23 mouse cellular contexts compared by ENCODE assay signal in the genomic region with DNA sequence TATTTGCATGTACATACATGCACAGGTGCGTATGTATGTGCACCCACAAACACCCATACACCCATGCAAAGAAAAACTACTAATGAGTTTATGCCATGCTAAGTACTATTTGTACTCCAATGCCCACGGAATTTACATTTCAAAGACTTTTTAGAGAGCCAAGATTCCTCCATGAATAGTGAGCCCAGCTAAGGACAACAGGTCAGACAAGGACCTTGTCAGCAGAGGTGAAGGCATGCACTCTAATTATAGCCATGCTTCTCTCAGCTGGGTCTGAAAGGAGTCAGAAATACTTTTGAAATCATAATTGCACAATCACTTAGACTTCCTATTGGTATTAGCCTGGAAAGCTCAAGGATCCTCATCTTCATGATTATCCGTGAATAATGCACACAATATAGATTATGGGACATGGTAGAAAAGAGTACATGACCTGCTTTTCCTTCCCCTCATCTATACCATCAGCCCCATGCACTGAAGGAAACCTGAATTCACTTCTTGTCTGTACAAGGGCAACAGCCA.
DNase-seq lines count a peak whose midpoint lies in the region; ATAC-seq lines count a peak whose summit lies in the region.
"Had no signal": no experiment of that assay in that cellular context is flagged by ENCODE, and none has a peak within 500 bp of the region (broad histone marks: within the 10 kb centered on the region; RNA-seq: fewer than 3 reads in every experiment).

No protein-coding gene starts in this region.

- 0 out of 2 replicates have a peak, but pooled peaks have one; percentile 44 for ATAC-seq in forebrain, embryonic 14.5 days
- no peak for ATAC-seq in heart, embryonic 12.5 days (ENCODE audit: insufficient number of reproducible peaks, low FRiP score)
- ATAC-seq in granulocyte monocyte progenitor cell, adult 5-6 weeks (replicated peaks; ENCODE audit: poor library complexity, severe bottlenecking), result peak; percentile 44
- ATAC-seq: hindbrain, postnatal 0 days; intestine, postnatal 0 days; liver, postnatal 0 days; midbrain, embryonic 13.5 days had no signal

- 45% methylated on average over 3 of the region's 3 CpGs for WGBS in forebrain, embryonic 14.5 days
- whole genome bisulfite sequencing in forebrain, embryonic 10.5 days, result 72% methylated on average over 3 of the region's 3 CpGs
- WGBS in heart, embryonic 12.5 days, result 64% methylated on average over 3 of the region's 3 CpGs

- H3K27me3 ChIP-seq in forebrain, embryonic 14.5 days (replicated peaks; ENCODE audit: control insufficient read depth, insufficient read depth, low read length), result no peaks in the 10 kb centered on the region
- no peaks in the 10 kb centered on the region for H3K27me3 ChIP-seq in forebrain, embryonic 10.5 days (ENCODE audit: poor library complexity, severe bottlenecking)
- no peaks in the 10 kb centered on the region for H3K27me3 ChIP-seq in heart, embryonic 12.5 days (replicated peaks)
- H3K27me3 ChIP-seq: CH12.LX; midbrain, embryonic 13.5 days had no signal

- peaks cover 8% of the 10 kb centered on the region for H3K4me1 ChIP-seq in forebrain, embryonic 14.5 days (ENCODE audit: control insufficient read depth, insufficient read depth, low read length)
- peaks cover 19% of the 10 kb centered on the region for H3K4me1 ChIP-seq in forebrain, embryonic 10.5 days
- peaks cover 40% of the 10 kb centered on the region for H3K4me1 ChIP-seq in heart, embryonic 12.5 days (replicated peaks)

- no peak overlapping the region for H3K4me2 ChIP-seq in forebrain, embryonic 14.5 days (ENCODE audit: low read length)
- no peak overlapping the region; the same call in 1 of the 2 replicates for H3K4me2 ChIP-seq in heart, embryonic 12.5 days
- H3K4me2 ChIP-seq: midbrain, embryonic 13.5 days had no signal

- H3K27ac ChIP-seq in forebrain, embryonic 14.5 days (ENCODE audit: low read depth, low read length), result no peak overlapping the region
- H3K27ac ChIP-seq in forebrain, embryonic 10.5 days, result no peak overlapping the region
- peak overlapping the region; percentile 91 for H3K27ac ChIP-seq in heart, embryonic 12.5 days (ENCODE audit: poor library complexity, severe bottlenecking)
- H3K27ac ChIP-seq: hindbrain, postnatal 0 days; kidney, postnatal 0 days; limb, embryonic 10.5 days; midbrain, embryonic 13.5 days had no signal

- H3K4me3 ChIP-seq in forebrain, embryonic 14.5 days (ENCODE audit: low read depth, low read length), result no peak overlapping the region
- no peak overlapping the region for H3K4me3 ChIP-seq in forebrain, embryonic 10.5 days
- no peak overlapping the region for H3K4me3 ChIP-seq in heart, embryonic 12.5 days
- H3K4me3 ChIP-seq: limb, embryonic 10.5 days; midbrain, embryonic 13.5 days had no signal

- H3K9ac ChIP-seq in forebrain, embryonic 14.5 days (ENCODE audit: low read length), result no peak overlapping the region
- H3K9ac ChIP-seq in heart, embryonic 12.5 days, result no peak overlapping the region
- H3K9ac ChIP-seq: liver, postnatal 0 days; midbrain, embryonic 13.5 days had no signal

- no peaks in the 10 kb centered on the region for H3K9me3 ChIP-seq in forebrain, embryonic 14.5 days (replicated peaks; ENCODE audit: control insufficient read depth, low read length)
- no peaks in the 10 kb centered on the region for H3K9me3 ChIP-seq in forebrain, embryonic 10.5 days
- no peaks in the 10 kb centered on the region for H3K9me3 ChIP-seq in heart, embryonic 12.5 days (replicated peaks)
- H3K9me3 ChIP-seq: limb, embryonic 10.5 days; midbrain, embryonic 13.5 days had no signal

- DNase-seq in forebrain, embryonic 14.5 days (ENCODE audit: low spot score), result no peak
- DNase-seq in forebrain, embryonic 10.5 days (ENCODE audit: extremely low spot score, low spot score), result no peak
- no peak for DNase-seq in heart, adult 8-10 months (ENCODE audit: low spot score)
- DNase-seq in skeletal muscle tissue, adult 2 months (ENCODE audit: low read depth, low spot score), result peak; percentile 10
- no peak for DNase-seq in urinary bladder, postnatal 36 days (ENCODE audit: low spot score in 2 of 2)
- DNase-seq in layer of hippocampus, adult 9-11 months, result no peak
- DNase-seq: adrenal gland, postnatal 14 days; cerebellum, adult 11-12 months; cerebellum, postnatal 25 days; embryo, embryonic 11 days; gastrocnemius, postnatal 10 days; liver, postnatal 0 days; lung, postnatal 10 days; right cerebral cortex, postnatal 14 days; thymus, adult 2 months had no signal

- no peaks in the 10 kb centered on the region for H3K36me3 ChIP-seq in forebrain, embryonic 14.5 days (ENCODE audit: control insufficient read depth, insufficient read depth, low read length)
- H3K36me3 ChIP-seq in forebrain, embryonic 10.5 days (replicated peaks), result no peaks in the 10 kb centered on the region
- H3K36me3 ChIP-seq in heart, embryonic 12.5 days, result no peaks in the 10 kb centered on the region
- H3K36me3 ChIP-seq: limb, embryonic 10.5 days; midbrain, embryonic 13.5 days had no signal
